Mouse (Mus musculus): ENCODE data around the gene Drc3.

DNA sequence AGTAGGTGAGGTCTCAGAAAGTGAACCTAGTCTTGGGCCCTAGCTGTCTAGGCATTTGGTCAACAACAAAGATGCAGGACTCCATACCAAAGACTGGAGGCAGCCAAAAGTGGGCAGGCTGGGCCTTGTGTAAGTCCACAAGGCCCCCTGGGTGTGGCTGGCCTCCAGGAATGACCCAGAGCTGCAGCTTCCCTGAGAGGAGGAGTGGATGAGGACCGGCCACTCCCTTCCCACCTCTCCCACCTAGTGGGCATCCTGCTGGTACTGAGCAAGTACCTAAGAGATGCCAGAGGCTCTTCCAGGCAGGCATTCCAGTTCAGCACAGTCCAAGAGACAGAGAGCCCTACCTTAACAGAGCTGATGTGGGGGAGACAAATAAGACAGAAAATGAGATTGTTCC, 6.8 kb downstream of the Drc3 start:
- TF ChIP-seq CTCF (IDR thresholded peaks at IDR 0.05; ENCODE audit: low read depth) (no peak), EP300 (IDR thresholded peaks at IDR 0.05; ENCODE audit: low read depth) (no peak)

Data from liver, embryonic 14.5 days (tissue).